8 mouse cellular contexts compared by ENCODE assay signal in the genomic region with DNA sequence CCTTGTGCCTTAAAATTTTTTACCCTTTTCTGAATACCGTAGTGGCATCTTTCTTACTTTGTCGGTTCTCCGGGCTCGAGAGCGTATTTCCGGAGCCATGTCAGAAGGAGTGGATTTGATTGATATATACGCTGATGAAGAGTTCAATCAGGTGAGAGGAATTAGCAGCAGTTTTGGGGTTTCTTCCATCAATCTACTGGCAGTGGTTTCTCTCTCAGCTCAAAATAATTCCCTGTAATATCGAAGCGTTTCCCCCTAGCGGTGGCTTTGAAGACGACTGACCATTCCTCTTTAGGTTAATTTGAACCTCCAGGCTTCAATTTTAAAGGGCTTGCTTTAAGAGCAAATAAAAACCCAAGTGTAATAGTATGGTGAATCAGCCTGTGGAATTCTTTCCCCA. TPM values are rescaled to one million over a fixed set of nuclear protein-coding genes. Genes with fewer than 3 reads are reported as not detected.
DNase-seq lines count a peak whose midpoint lies in the region; ATAC-seq lines count a peak whose summit lies in the region.

A gene (minus strand): TSS at position 233 of the 400 bp plus-strand sequence.

- no peaks in the 10 kb centered on the region for H3K27me3 ChIP-seq in forebrain, embryonic 13.5 days
- no peaks in the 10 kb centered on the region for H3K27me3 ChIP-seq in stomach, embryonic 14.5 days (ENCODE audit: control insufficient read depth, insufficient read depth, low read length)

- H3K9ac ChIP-seq in forebrain, embryonic 13.5 days: peak within 1 kb of the TSS; percentile 99
- peak within 1 kb of the TSS; percentile 98 for H3K9ac ChIP-seq in stomach, embryonic 14.5 days (replicated peaks; ENCODE audit: low read depth, low read length)

- no peaks in the 10 kb centered on the region for H3K9me3 ChIP-seq in forebrain, embryonic 13.5 days (replicated peaks)
- no peaks in the 10 kb centered on the region for H3K9me3 ChIP-seq in stomach, embryonic 14.5 days (ENCODE audit: control insufficient read depth, low read depth, low read length)

- peak within 1 kb of the TSS; percentile 79 for H3K4me2 ChIP-seq in forebrain, embryonic 13.5 days
- peak within 1 kb of the TSS; percentile 69 for H3K4me2 ChIP-seq in stomach, embryonic 14.5 days (replicated peaks; ENCODE audit: low read depth, low read length)

- peak; percentile 25 for DNase-seq in right cerebral cortex, adult 18-20 months
- DNase-seq in right cerebral cortex, postnatal 36 days (ENCODE audit: low spot score in 2 of 2): no peak
- DNase-seq in brain, adult 2 months (ENCODE audit: low read depth, low spot score): peak; percentile 72
- no peak for DNase-seq in left cerebral cortex, adult 8-10 months (ENCODE audit: low spot score in 2 of 2)

- peak within 1 kb of the TSS; percentile 98 for H3K27ac ChIP-seq in forebrain, embryonic 13.5 days
- H3K27ac ChIP-seq in stomach, embryonic 14.5 days (ENCODE audit: low read length): peak within 1 kb of the TSS; percentile 98

- under 1% methylated on average over 11 of the region's 11 CpGs for WGBS in forebrain, embryonic 13.5 days
- under 1% methylated on average over 11 of the region's 11 CpGs for WGBS in stomach, embryonic 14.5 days

- H3K36me3 ChIP-seq in forebrain, embryonic 13.5 days (ENCODE audit: poor library complexity, severe bottlenecking): peaks cover 29% of the 10 kb centered on the region
- H3K36me3 ChIP-seq in stomach, embryonic 14.5 days (ENCODE audit: control insufficient read depth, insufficient read depth, low read length): peaks cover 10% of the 10 kb centered on the region

- H3K4me3 ChIP-seq in forebrain, embryonic 13.5 days: peak within 1 kb of the TSS; percentile 98
- H3K4me3 ChIP-seq in stomach, embryonic 14.5 days (ENCODE audit: low read depth, low read length): peak within 1 kb of the TSS; percentile 96

- no peak for ATAC-seq in forebrain, embryonic 13.5 days
- ATAC-seq in hematopoietic stem cell, adult 5-6 weeks (replicated peaks in 1 of 2; ENCODE audit: insufficient read depth in 1 of 2, low FRiP score in 2 of 2, low TSS enrichment in 1 of 2, low read depth in 1 of 2, poor library complexity in 2 of 2, severe bottlenecking in 2 of 2): 0 out of 4 replicates have a peak, but pooled peaks have one; percentile 35 to 39
- ATAC-seq in megakaryocyte-erythroid progenitor cell, adult 5-6 weeks (replicated peaks; ENCODE audit: low FRiP score, low TSS enrichment, poor library complexity, severe bottlenecking): 0 out of 2 replicates have a peak, but pooled peaks have one; percentile 29
- ATAC-seq in stomach, embryonic 14.5 days (ENCODE audit: insufficient number of reproducible peaks, insufficient read depth, low FRiP score, low read depth): no peak

- peaks cover 35% of the 10 kb centered on the region for H3K4me1 ChIP-seq in forebrain, embryonic 13.5 days
- H3K4me1 ChIP-seq in stomach, embryonic 14.5 days (ENCODE audit: control insufficient read depth, insufficient read depth, low read length): peaks cover 23% of the 10 kb centered on the region

RNA-seq across cellular contexts. Expression of the gene that starts here (rescaled TPM):
- polyA plus RNA-seq in forebrain, embryonic 13.5 days (2015; fragmentation: Nextera tagmentation; extraction: Ambion mirVana): 60.6 and 61.2 TPM in 2 replicates
- 59.2 and 71.7 TPM in 2 replicates for total RNA-seq in hematopoietic stem cell, adult 5-6 weeks (2017)
- 10 to 100 TPM; 47.1 to 55.9 (median 51.2) TPM for total RNA-seq in left cerebral cortex, adult 8-10 months (2022)
- 71.9 and 73.0 TPM in 2 replicates for total RNA-seq in megakaryocyte-erythroid progenitor cell, adult 5-6 weeks (2014; fragmentation: Nextera tagmentation)
- total RNA-seq in megakaryocyte-erythroid progenitor cell, adult 5-6 weeks (2017): 61.3 and 105 TPM in 2 replicates
- polyA plus RNA-seq in stomach, embryonic 14.5 days (2014; fragmentation: Nextera tagmentation; extraction: Ambion mirVana): 57.9 and 64.5 TPM in 2 replicates

Comparison
In these comparisons a context has a peak if more than half of its experiments do, and no peak if none do; other contexts are left out.
1. DNase-seq: peak in right cerebral cortex, adult 18-20 months (single experiment) and brain, adult 2 months (single experiment); none in right cerebral cortex, postnatal 36 days (0 of 2) and left cerebral cortex, adult 8-10 months (0 of 2).
2. ATAC-seq: peak in hematopoietic stem cell, adult 5-6 weeks (2 of 2) and megakaryocyte-erythroid progenitor cell, adult 5-6 weeks (single experiment); none in forebrain, embryonic 13.5 days (single experiment) and stomach, embryonic 14.5 days (single experiment).